Mouse (Mus musculus) T-helper 1 cell (primary cell): ENCODE measurements at regions not wholly inside any gene's neighbourhood (a gene's known extent, or its start where the extent isn't known, plus 50 kb on each side); places are given as distances from the start of the nearest gene placed in this dataset.

ENCODE experiments used
- in situ Hi-C: fragments of 300-600 bp; cut with MboI, MseI; formaldehyde crosslinking; loops from one replicate; pipeline ENCODE4 v1.15.1; 2025; ENCODE audit warnings: high pct_unique_total_duplicates

DNA sequence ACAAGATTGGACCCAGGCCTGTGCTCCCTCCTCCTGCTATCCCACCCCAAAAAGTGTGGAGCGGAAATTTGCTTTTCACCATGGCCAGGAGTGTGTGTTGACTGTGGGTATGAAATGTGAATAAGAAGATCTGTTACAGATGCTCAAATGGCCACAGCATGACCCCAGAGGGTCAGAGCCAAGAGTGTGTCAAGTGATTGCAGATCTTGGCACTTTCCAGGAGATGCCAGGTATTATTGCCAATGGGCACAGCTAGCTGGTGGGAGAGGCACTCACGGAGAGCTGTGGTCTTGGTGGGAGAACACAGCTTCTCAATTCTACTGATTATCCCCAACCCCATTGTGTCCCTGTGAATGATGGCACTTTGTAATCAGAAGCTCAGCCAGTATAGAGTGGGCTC is 62.7 kb downstream of the Smim20 start:
- in situ Hi-C loops, result loop anchor here (5.0 to 10.0 kb wide), 2 partner anchors 343 to 1735 kb away; no protein-coding TSS in a partner anchor

DNA sequence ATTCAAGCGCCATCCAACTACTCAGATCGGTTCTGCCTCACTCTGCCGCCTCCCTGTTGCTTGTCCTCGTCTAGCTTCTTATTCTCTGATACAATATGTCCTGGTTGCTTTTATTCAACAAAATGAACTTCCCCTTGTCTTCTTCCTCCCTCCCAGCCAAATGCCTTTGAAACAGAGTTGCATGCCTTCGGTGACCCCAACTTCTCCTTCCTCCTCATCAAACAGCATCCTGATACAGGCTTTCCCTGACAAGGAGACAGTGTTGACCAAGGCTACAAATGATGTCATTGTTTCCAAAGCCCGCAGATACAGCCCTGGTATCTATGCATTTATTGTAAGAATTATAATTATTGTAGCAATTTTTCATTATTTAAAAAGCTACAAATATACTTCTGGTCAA is 69.8 kb downstream of the Smim20 start:
- in situ Hi-C loops, result no loop called here

DNA sequence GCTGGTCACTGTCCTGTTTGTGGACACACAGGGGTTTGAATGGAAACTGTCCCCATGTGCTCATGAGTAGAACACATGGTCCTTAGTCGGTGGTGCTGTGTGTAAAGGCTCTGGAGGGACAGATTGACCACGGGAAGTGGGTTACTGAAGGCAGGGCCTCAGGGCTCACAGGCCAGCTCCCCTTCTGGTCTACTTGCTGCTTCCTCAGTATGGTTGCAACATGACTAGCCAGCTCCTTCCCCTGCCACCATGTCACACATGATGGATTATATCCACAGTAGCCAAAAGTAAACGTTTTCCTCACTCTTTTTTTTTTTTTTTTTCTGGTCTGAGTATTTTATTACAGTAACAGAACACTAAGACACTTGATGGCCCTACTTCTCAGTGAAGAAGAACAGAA is 70.9 kb downstream of the Smim20 start:
- in situ Hi-C loops, result no loop called here

DNA sequence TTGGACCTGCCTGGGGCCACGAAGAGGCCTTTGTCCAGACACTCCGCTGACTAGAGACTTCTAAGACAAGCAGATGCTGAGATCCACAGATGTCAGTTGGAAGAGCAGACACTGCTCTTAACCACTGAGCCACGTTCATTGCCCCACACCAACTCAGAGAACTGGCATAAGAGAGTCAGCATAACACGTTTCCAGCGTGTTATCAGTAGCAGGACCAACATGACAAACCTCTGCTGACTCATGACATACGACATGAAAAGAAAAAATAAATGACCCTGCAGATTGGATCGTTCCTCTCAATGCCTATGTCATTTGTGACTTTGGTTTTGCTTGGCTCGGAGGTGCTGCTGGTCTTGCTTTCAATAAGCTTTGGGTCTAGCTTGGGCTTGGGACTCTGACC is 78.3 kb downstream of the Smim20 start:
- in situ Hi-C loops, result loop anchor here (5.0 kb wide), 1 partner anchor 322 kb away; no protein-coding TSS in a partner anchor

DNA sequence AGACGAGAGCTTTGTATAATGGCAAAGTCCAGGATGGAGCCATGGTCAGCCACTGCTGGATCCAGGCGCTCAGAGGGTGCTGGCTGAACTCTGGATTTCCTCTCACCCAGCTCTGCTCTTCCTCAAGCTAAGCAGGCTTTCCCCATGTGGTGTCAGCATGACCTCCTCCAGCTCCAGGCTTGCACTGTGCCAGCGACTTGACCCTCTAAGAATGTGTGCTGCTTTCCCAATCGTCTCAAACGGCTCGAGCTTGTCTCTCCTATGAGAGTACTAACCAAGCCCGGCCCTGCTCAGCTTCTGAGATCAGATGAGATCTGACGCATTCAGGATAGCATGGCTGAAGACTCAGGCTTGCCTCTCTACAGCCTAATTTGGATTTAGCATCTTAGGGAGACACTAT is 79.1 kb downstream of the Smim20 start:
- in situ Hi-C loops, result loop anchor here (5.0 kb wide), 1 partner anchor 321 kb away; no protein-coding TSS in a partner anchor

DNA sequence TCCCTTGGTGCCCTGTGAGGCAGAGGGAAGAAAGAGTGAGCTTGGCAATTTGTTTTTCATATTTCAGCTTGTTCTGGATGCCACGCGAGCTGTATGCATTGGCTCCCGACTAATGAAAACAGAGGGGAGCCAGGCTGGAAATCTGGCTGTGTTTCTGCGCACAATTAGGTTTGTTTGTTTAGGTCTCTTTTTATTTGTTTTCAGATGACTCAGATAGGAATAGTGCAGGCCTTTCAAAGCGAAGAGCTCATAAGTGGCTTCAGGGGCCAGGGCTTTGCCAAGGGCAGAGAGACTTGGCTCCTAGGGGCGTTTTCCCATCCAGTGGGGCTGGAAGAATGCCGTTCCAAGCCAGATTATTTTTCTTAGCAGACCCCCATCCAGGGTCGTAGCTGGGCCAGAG is 79.9 kb downstream of the Smim20 start:
- in situ Hi-C loops, result loop anchor here (5.0 kb wide), 1 partner anchor 321 kb away; no protein-coding TSS in a partner anchor

DNA sequence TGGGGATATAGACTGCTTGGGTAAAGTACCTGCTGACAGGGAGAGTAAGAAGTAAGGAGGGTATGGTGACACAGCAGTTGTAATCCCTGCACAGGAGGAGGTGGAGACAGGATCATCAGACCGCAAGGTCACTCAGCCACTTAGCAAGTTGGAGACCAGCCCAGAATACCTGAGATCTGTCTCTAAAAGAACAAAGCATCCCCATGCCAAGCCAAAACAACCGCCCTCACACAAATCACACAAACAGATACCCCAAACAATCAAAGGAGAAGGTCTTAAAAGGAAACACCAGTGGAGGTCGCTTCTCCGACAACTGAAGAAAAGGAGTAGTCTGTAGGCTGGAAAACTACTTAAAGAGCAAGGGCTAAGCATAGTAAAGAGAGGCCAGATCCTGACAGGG is 86.0 kb downstream of the Smim20 start:
- in situ Hi-C loops, result loop anchor here (25.0 kb wide), 1 partner anchor 234 kb away; no protein-coding TSS in a partner anchor

DNA sequence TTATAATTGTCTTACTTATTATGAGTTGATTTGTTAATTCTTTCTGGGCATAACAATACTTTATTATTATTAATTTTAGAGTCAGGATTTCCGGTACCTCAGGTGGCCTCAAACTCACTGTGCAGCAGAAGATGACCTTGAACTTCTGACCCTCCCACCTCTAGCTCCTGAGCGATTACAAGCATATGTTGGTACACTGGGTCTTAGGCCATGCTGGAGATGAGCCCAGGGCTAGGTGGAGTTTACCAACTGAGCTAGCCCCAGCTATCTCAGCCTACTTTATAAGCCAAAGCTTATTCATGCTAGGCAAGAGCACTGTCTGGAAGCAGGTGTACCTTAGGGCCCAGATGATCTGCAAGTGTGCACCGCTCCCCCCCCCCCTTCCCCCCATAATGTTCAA is 87.4 kb downstream of the Smim20 start:
- in situ Hi-C loops, result loop anchor here (25.0 kb wide), 1 partner anchor 233 kb away; no protein-coding TSS in a partner anchor

DNA sequence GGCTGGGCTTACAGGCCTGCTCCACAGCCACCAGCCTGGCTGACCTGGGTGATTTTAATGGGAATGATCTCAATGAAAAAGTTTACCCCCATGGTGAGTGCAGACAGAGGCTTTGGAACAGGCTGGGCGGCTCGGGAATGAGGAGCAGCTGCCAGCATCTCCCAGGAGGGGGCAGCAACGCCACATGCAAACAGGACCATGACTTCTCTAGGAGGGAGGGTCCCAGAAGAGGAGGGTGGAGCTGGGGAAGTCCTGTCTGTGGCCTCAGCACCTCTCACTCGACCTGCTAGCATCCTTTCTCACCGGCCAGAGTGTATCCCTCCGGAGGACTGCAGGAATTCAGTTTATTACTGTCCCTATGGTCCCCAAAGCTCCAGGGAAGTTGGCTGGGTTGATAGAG is 88.2 kb downstream of the Smim20 start:
- in situ Hi-C loops, result loop anchor here (5.0 to 25.0 kb wide), 2 partner anchors 232 to 282 kb away; no protein-coding TSS in a partner anchor

DNA sequence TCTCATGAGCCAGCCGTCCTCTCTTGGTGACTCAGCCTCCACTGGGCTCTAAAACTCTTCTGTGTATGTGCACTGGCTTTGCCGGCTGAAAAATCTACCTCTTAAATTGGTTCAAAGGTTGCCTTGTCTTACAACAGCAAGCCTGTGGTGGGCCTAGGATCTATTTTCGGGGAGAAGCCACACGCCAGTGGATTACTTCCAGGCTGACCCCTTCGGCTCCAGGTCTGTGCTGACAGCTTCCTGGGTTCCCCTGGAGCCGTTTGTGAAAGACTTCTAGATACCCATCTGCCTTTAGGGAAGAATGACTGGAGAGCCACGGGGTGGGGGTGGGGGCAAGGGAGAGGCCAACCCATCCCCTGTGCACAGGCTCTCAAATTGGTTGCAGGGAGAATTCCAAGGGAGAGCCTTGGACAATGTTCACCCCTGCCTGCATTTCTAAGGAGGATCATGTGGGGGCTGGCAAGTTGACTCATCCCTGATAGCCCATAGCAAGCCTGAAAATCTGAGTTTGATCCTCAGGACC is 90.3 kb downstream of the Smim20 start:
- in situ Hi-C loops, result loop anchor here (5.0 to 25.0 kb wide), 2 partner anchors 230 to 280 kb away; no protein-coding TSS in a partner anchor

DNA sequence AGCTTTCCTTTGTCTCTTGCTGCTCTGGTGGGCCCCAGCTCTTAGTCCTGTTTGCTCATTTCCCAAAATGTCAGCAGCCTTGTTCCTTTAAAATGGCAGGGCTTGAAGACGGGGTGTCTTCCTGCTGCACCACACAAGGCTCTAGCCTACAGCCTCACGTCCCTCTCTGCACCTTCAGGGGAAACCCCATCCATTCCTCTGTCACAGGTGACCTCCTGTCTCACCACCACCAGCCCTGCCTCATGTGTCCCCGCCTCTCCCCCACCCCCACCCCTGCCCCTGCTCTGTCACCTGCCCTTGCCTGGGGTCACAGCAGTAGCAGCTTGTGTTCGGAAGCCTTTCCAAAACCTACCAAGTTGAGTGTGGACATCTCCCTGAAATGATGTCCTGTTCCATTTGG is 91.3 kb downstream of the Smim20 start:
- in situ Hi-C loops, result loop anchor here (5.0 to 25.0 kb wide), 2 partner anchors 229 to 279 kb away; no protein-coding TSS in a partner anchor

DNA sequence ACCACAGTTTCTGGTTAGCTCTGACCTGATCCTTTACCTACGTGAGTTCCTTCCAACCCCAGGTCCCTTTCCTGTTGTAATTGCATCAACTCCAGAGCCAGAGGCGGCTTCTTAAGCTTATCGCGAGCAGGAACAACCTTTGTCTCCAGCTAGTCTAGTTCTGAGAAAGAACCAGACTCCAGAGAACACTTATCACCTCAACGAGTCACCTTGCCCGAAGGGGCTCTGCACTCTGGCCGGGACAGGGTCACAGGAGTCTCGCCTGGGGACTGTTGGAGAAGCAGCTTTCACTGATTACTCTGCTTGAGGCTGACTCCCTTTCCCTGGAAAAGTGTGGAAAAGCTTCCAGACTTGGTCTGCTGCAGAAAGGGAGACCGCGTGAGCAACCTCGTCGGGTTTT is 93.0 kb downstream of the Smim20 start:
- in situ Hi-C loops, result loop anchor here (5.0 to 25.0 kb wide), 2 partner anchors 227 to 277 kb away; no protein-coding TSS in a partner anchor

DNA sequence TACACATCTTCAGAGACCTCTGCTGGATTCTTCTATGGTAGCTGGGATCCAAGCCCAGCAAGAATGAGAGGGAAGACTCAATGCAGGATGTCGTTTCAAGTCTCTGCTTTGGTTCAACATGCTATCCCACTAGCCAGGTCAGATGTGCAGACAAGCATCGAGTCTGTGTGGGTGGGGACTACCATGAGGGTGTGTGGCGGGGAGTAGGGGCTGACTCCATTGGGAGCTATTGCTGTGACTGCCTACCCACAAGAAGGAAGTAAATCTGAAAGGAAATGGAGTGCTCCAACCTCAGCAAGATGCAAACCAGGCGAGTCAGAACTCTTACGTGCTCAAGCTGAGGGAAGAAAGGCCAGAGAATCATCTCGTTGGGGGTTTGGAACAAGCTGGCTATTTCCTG is 94.4 kb downstream of the Smim20 start:
- in situ Hi-C loops, result loop anchor here (25.0 kb wide), 1 partner anchor 226 kb away; no protein-coding TSS in a partner anchor

DNA sequence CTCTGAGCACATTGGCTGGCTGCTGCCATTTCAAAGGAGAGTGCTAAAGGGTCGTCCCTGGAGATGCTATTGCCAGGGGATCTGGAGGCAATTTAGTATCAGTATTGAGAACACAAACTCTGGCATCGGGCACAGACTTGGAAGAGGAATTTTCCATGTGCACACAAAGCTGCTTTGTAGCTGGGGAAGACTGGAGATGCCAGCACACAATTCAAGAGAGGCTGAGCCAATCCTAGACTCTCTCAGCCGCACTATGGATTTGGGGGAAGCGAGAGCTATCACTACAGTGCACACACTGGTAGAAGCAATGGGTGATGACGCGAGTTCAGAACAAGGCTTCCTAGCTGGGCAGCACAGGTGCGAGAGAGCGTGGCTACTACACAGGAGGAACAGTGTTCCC is 97.0 kb downstream of the Smim20 start:
- in situ Hi-C loops, result loop anchor here (25.0 kb wide), 1 partner anchor 223 kb away; no protein-coding TSS in a partner anchor

DNA sequence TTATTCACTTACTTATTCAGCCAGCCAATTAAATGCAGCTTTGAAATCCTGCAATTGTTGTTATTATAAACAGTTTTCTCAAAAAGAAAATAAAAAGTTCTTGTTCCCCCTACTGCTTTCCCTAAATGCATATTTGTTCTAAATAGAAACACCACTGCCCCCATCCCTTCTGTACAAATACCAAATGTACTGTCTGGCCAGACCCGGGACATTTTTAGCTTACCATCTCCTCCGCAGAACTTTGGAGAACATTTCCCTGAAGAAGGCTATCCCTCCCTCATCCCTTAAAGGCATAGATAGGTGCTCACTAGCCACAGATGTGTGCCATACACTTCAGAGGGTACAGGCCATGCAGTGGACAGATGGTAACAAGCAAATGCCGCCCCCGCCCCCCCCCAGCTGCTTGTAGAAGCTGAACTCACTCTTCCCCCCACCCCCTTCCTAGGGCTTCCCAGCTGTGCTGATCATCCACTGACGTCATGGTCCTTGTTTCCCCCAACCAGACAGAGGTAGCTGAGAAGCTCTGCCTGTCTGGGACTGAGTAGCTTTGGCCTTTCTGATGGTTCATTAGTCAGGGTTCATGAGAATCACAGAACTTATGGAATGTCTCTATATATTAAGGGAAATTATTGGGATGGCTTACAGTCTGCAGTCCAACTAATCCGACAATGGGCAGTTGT is 98.9 kb upstream of the Rbpj start:
- in situ Hi-C loops, result loop anchor here (25.0 kb wide), 1 partner anchor 220 kb away; no protein-coding TSS in a partner anchor

DNA sequence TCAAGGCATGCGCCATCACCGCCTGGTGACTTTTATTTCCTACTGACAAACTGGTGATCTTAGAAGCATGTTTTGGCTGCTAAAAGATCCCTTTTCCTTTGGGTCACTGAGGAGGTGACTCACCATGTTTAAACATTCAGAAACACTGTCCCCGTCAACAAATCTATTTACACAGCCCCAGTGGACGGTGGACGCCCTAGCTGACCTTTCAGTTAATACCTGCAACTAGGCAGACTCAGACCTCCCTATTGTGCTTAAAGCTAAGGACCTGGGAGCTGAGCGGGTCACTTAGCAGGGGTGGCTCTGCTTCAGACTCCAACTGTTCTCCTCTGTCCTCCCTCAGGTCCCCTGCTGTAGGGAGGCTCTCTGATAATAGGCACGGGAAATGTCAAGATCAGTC is 95.7 kb upstream of the Rbpj start:
- in situ Hi-C loops, result loop anchor here (25.0 kb wide), 1 partner anchor 217 kb away; no protein-coding TSS in a partner anchor

DNA sequence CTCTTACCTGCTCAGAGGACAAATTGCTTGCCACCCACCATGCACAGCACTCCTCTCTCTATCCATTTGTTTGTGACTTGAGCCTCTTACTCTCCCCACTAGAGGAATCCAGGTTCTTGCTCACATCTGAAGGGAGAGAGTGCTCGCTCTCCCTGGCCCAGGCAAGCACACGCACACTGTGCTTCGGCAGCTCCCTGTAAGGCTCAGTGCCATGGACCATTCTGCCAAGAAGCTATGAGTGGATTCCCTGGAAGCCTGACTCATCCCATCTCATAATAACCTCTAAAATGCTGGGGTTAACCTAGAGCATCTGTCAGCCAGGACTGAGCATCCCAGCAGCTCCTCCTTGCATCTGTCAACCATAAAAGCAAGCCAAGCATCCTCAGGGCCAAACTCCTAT is 94.3 kb upstream of the Rbpj start:
- in situ Hi-C loops, result loop anchor here (25.0 kb wide), 1 partner anchor 216 kb away; no protein-coding TSS in a partner anchor

DNA sequence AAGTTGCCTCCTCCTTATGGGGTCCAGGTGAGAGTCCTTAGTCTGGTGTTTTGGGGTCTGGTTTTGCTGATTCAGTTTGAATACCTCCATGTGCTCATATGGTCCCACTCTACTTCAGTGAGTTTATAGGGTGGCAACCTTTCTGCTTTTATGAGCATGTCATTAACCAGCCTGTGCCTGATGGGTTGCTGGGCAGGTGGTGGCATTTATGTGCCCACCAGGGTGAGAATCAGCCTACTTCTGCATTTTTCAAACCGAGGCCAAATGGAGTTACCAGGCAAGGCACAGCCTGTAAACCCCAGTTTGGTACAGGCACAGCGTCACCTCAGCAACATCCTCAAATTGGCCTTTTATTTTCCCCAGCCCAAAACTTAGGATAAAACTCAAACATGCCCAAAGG is 92.6 kb upstream of the Rbpj start:
- in situ Hi-C loops, result loop anchor here (25.0 kb wide), 1 partner anchor 214 kb away; no protein-coding TSS in a partner anchor

DNA sequence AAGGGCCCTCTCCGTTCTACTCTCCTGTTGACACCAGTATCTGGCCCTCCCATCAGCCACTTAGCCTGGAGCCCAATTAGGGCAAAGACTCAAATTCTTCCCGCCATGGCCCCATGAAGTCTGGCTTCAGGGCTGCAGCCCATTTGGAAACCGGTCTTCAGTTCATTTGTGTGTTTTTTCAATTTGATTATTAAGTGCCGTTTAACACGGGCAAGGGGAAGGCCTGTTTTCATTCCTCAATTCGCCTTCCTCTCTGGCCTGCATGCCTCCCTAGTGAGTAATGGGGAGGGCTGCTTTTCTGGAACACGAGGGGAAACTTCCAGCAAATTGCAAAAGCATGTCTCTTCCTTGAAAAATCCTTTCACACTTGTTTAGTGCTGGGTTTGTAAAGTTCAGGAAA is 89.1 kb upstream of the Rbpj start:
- in situ Hi-C loops, result no loop called here

DNA sequence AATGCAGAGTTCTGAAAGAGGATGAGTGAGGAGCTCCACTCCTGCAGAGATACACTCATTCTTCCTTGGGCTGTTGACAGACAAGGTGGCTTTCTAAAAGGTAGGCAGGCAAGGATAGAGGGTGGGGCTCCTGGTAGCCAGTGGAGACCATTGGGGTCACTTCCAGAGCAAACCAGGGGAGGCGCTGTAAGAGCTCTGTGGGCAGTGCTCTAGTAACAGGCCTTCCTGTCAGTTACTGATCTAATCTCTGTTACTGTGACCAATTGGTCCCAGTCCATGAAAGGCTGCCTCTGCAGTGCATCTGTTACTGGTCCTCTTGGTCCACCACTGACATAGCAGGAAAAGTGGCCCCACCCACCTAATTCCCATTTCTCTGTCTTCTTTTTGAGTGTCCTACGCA is 88.3 kb upstream of the Rbpj start:
- in situ Hi-C loops, result no loop called here

DNA sequence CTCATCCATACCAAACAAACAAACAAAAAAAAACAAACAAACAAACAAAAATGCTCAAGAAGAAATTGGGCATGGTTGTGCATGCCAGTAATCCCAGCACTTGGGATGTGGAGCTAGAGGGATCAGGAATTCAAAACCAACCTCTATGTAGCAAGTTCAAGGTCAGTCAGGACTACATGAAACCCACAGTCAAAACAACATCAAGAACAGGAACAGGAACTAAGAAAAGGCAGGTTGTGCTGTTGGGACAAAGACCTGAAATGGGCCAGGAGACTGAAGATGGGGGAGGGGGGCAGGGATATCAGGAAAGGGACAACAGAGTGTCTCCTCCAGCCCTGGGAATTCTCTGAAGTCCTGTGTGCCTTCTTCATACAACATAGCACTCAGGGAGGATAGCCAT is 87.8 kb upstream of the Rbpj start:
- in situ Hi-C loops, result no loop called here

DNA sequence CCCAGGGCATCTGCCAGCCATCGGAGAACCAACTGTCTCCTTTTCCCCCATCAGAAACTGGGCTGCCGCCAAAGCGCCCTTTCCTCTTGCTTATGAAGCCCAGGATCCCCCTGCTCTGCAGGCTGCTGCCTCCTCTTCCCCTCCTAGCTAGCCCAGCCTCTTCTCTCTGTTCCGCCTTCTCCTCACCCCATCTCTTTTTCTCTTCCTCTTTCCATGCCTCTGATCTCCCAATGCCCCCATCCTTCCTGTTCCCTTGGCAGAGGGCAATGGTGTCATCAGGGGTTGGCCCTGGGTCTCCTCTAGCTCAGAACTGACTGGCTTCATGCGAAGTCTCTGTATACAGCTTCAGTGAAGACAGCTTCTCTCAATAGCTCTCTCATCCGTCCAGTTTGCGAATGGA is 87.4 kb upstream of the Rbpj start:
- in situ Hi-C loops, result no loop called here

DNA sequence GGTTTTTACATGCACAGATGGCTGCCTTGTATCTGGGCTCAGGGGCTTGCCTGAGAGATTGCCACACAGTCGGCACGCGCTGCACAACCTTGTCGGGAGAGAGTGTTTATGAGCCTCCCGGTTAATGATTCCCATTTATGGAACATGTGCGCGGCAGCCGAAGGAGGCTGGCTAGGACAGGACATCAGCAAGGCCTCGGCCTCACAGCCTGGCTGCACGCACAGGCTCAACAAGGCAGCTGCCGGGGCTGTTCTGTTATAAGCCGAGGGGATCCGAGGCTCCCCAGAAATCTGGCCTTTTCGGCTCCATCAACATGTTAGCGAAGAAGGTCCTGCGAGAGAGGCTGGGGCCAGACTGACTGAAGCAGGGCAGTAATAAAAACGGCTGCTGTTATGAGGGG is 86.3 kb upstream of the Rbpj start:
- in situ Hi-C loops, result no loop called here
